Mouse (Mus musculus) stomach, postnatal 0 days (tissue): Measurements from ENCODE around the gene Foxo4.

Experiments used
- CTCF ChIP-seq: IDR thresholded peaks from 2 replicates; pipeline ENCODE4 v1.5.1; 2016; ENCODE audit warnings: antibody characterized with exemption, low read depth, mild to moderate bottlenecking, moderate library complexity
- EP300 ChIP-seq: optimal IDR thresholded peaks from 2 replicates; pipeline ENCODE3; 2016; ENCODE audit warnings: antibody characterized with exemption

DNA sequence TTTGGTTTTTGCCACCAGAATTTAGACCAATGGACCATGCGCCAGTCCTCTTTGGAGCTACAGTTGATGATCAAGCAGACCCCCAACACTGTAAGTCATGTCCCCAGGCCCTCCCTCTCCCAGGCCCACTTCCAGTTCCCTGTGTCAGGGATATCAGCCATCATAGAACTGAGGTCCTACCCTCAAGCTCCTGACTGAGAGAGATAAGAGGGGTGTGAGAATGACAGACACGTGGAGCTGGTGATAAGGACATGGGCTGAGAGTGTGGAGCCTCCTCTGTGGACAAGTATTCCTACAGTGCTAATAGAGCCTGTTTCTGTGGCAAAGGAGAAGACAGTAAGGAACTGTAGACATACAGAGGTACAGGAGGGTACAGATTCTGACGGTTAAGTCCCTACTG, 33.2 kb downstream of the Foxo4 start:
- TF ChIP-seq CTCF (no peak), EP300 (no peak)
